Mouse (Mus musculus) lung, adult 2 months (tissue): ENCODE results near the gene Rgsl1.

Experiments
- CTCF ChIP-seq: fragments of 200-500 bp; IDR thresholded peaks from 2 replicates; pipeline ENCODE4 v1.5.1; 2011; ENCODE audit warnings: mild to moderate bottlenecking, low read length, control low read depth; ENCODE audit not compliant: insufficient read depth
- POLR2A ChIP-seq: fragments of 200-500 bp; IDR thresholded peaks from 2 replicates; pipeline ENCODE4 v1.6.1; 2011; ENCODE audit warnings: low read depth, mild to moderate bottlenecking, control low read depth, low read length, borderline replicate concordance; ENCODE audit errors: extremely low read depth

GRCm38 (mm10) chr1:153764136-153764535 is 79.8 kb downstream of the Rgsl1 start:
- TF ChIP-seq POLR2A (no peak), CTCF (no peak)
